Mouse (Mus musculus) urinary bladder, postnatal 4 days (tissue): ENCODE measurements around the gene Cfap99.

Experiments used
- DNase-seq, 2 experiments: peaks; one replicate each; pipeline ENCODE4 v3.0.0; 2021 to 2022; ENCODE audit warnings: low spot score in 2 of 2

Gene Cfap99

GRCm38 (mm10) chr5:34288154-34288716 is at the start of gene Cfap99, which contains the start of gene Zfyve28:
Gene Cfap99 (plus strand): TSS chr5:34288600.
Gene Zfyve28 (minus strand): TSS chr5:34288449.
- DNase-seq: peak; percentile 80 to 82

- DNase-seq: no peak
These were observed 46.0 kb upstream of the Cfap99 start for GRCm38 (mm10) chr5:34242224-34242963.

GRCm38 (mm10) chr5:34243062-34243461 is 45.3 kb upstream of the Cfap99 start:
- DNase-seq: no peak

GRCm38 (mm10) chr5:34246443-34246842 is 42.0 kb upstream of the Cfap99 start:
- no peak for DNase-seq

GRCm38 (mm10) chr5:34249132-34249531 is 39.3 kb upstream of the Cfap99 start:
- no peak for DNase-seq

GRCm38 (mm10) chr5:34250090-34250489 is 38.3 kb upstream of the Cfap99 start:
- DNase-seq: no peak

GRCm38 (mm10) chr5:34251794-34252193 is 36.6 kb upstream of the Cfap99 start:
- DNase-seq: no peak

GRCm38 (mm10) chr5:34252307-34252966 is 36.0 kb upstream of the Cfap99 start:
- no peak for DNase-seq

- DNase-seq: no peak
These were observed 35.4 kb upstream of the Cfap99 start for GRCm38 (mm10) chr5:34252967-34253519.

- DNase-seq: no peak
These were observed 34.1 kb upstream of the Cfap99 start for GRCm38 (mm10) chr5:34254309-34254708.

GRCm38 (mm10) chr5:34255189-34255588 is 33.2 kb upstream of the Cfap99 start:
- no peak for DNase-seq

- no peak for DNase-seq
These were observed 29.1 kb upstream of the Cfap99 start for GRCm38 (mm10) chr5:34259172-34259816.

- DNase-seq: no peak
These were observed 22.3 kb upstream of the Cfap99 start for GRCm38 (mm10) chr5:34266065-34266464.

- DNase-seq: peak in 1 of 2 experiments; percentile 57
These were observed 19.0 kb upstream of the Cfap99 start for GRCm38 (mm10) chr5:34269197-34269920.

- DNase-seq: no peak
These were observed 18.4 kb upstream of the Cfap99 start for GRCm38 (mm10) chr5:34269921-34270465.

GRCm38 (mm10) chr5:34271743-34272142 is 16.7 kb upstream of the Cfap99 start:
- DNase-seq: no peak

- DNase-seq: no peak
These were observed 15.1 kb upstream of the Cfap99 start for GRCm38 (mm10) chr5:34273251-34273681.

GRCm38 (mm10) chr5:34274268-34274667 is 14.1 kb upstream of the Cfap99 start:
- DNase-seq: no peak

- no peak for DNase-seq
These were observed 13.6 kb upstream of the Cfap99 start for GRCm38 (mm10) chr5:34274676-34275293.

GRCm38 (mm10) chr5:34276191-34276590 is 12.2 kb upstream of the Cfap99 start:
- no peak for DNase-seq

- no peak for DNase-seq
These were observed 11.7 kb upstream of the Cfap99 start for GRCm38 (mm10) chr5:34276746-34277145.
